Mouse (Mus musculus) midbrain, embryonic 12.5 days (tissue): Measurements from ENCODE around the gene Ankrd13b. TPM values are rescaled to one million over a fixed set of nuclear protein-coding genes. Genes with fewer than 3 reads are reported as not detected.
"Not testable (repeated sequence)": the region's sequence is repeated elsewhere in the genome, so short reads cannot be mapped to it uniquely, and the experiment has no call there.

Experiments used
- ATAC-seq: fragments of 200-750 bp; cut with Nextera tagmentation; 2 replicates; pipeline ENCODE4 v1.8.0; 2017; ENCODE audit warnings: low read depth, moderate TSS enrichment, moderate library complexity; ENCODE audit not compliant: low FRiP score
- H3K27ac ChIP-seq: fragments of 300-500 bp; sonication (generic); replicated peaks from 2 replicates; pipeline ENCODE4 v1.5.1; 2016; ENCODE audit warnings: mild to moderate bottlenecking
- H3K27me3 ChIP-seq: fragments of 300-500 bp; sonication (generic); 2 replicates; pipeline ENCODE4 v1.6.1; 2016; ENCODE audit warnings: mild to moderate bottlenecking
- H3K36me3 ChIP-seq: fragments of 300-500 bp; sonication (generic); 2 replicates; pipeline ENCODE4 v1.6.1; 2016
- H3K4me1 ChIP-seq: fragments of 300-500 bp; sonication (generic); 2 replicates; pipeline ENCODE4 v1.6.1; 2016
- H3K4me2 ChIP-seq: fragments of 300-500 bp; sonication (generic); replicated peaks from 2 replicates; pipeline ENCODE4 v1.6.1; 2016; ENCODE audit warnings: mild to moderate bottlenecking, moderate library complexity
- H3K4me3 ChIP-seq: fragments of 300-500 bp; sonication (generic); 2 replicates; pipeline ENCODE4 v1.5.1; 2016; ENCODE audit warnings: mild to moderate bottlenecking
- H3K9ac ChIP-seq: fragments of 300-500 bp; sonication (generic); replicated peaks from 2 replicates; pipeline ENCODE4 v1.6.1; 2016; ENCODE audit warnings: mild to moderate bottlenecking, moderate library complexity
- H3K9me3 ChIP-seq: fragments of 300-500 bp; sonication (generic); 2 replicates; pipeline ENCODE4 v1.6.1; 2016; ENCODE audit warnings: mild to moderate bottlenecking
- WGBS: fragments of 180-500 bp; shearing (Covaris S2); methylation state at CpG from one replicate; pipeline ENCODE4 v1.1.7; 2016; 5-methylcytosine and 5-hydroxymethylcytosine counted together
- polyA plus RNA-seq: library from polyadenylated mRNA; unstranded; fragments of >200 nt; fragmentation: Nextera tagmentation; extraction: Ambion mirVana; gene quantifications from 2 replicates; pipeline ENCODE4 v1.2.1, GENCODE M21; 2016

The Ankrd13b gene
- polyA plus RNA-seq: 22.3 and 26.1 TPM in 2 replicates

DNA sequence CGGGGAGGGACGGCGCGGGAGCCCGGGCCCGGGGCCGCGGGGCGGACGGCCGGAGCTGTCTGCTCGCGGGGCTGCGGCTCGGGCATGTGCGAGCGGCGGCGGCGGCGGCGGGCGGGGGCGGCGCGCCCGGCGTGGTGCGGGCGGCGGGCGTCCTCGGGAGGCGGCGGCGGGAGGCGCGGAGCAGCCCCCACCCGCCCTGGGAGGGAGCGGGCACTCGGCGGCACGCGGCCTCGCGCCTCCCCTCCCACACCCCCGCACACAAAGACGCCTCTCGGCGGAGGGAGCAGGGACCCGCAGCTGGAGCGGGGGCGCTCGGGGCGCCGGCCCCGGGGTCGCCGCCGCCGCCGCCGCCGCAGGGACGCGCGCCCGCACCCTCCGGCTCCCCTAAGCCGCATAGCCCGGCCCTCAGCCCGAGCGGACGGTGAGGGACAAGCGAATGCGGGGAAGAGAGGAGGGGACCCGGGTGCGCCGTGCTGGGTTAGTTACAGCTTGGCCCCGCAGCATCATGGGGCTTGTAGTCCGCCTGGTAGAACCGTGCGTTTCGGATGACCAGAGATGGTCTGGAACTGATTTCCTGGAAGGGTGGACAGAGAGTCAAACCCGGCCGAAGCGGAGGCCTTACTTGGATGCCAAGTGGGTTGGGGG is at the start of gene Ankrd13b:
TSS of gene Ankrd13b (minus strand) at position 88 of the 645 bp plus-strand sequence.
- no peaks in the 10 kb centered on the region for H3K27me3 ChIP-seq
- WGBS: under 1% methylated on average over 64 of the region's 87 CpGs
- H3K36me3 ChIP-seq: no peaks in the 10 kb centered on the region
- peaks cover 81% of the 10 kb centered on the region for H3K4me1 ChIP-seq
- ATAC-seq: peak; percentile 63
- no peaks in the 10 kb centered on the region for H3K9me3 ChIP-seq
- peak within 1 kb of the TSS; percentile 87 for H3K27ac ChIP-seq
- peak within 1 kb of the TSS; percentile 80 for H3K4me2 ChIP-seq
- H3K4me3 ChIP-seq: peak within 1 kb of the TSS; percentile 90
- peak within 1 kb of the TSS; percentile 93 for H3K9ac ChIP-seq

GRCm38 (mm10) chr11:77532202-77532846 is 42.8 kb upstream of the Ankrd13b start:
- Histone ChIP-seq H3K4me3 (no peak overlapping the region), H3K9me3 (no peaks in the 10 kb centered on the region), H3K36me3 (peaks cover 15% of the 10 kb centered on the region; the same call in 1 of the 2 replicates), H3K4me1 (no peaks in the 10 kb centered on the region), H3K27me3 (no peaks in the 10 kb centered on the region), H3K4me2 (no peak overlapping the region), H3K27ac (no peak overlapping the region), H3K9ac (no peak overlapping the region)
- WGBS: 95% methylated on average over 4 of the region's 4 CpGs
- ATAC-seq: no peak

DNA sequence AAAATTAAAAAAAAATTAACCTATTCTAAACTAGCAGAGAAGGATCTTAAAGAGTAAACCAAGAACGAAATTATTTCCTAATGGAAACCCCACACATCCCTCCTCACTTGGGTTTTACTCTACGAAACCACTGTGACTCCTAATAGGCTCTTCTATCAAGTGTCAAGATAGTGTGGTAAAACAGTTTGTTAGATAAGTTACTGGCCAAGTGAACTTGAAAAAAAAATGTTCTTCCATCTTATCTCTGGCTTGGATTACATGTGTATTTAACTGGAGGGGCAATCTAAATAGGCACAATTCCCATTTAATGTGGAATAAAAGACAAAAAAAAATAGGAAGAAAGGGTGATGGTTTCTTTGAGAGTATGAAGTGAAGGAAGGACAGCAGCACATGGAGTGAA is 41.4 kb upstream of the Ankrd13b start:
- H3K9ac ChIP-seq: no peak overlapping the region
- no peaks in the 10 kb centered on the region for H3K4me1 ChIP-seq
- WGBS: 96% methylated on average over 2 of the region's 2 CpGs
- no peak overlapping the region for H3K27ac ChIP-seq
- 0 out of 2 replicates have a peak, but pooled peaks cover 8% of the 10 kb centered on the region for H3K36me3 ChIP-seq
- H3K4me2 ChIP-seq: no peak overlapping the region
- no peaks in the 10 kb centered on the region for H3K9me3 ChIP-seq
- no peak overlapping the region for H3K4me3 ChIP-seq
- no peak for ATAC-seq
- no peaks in the 10 kb centered on the region for H3K27me3 ChIP-seq

- no peak for ATAC-seq
- H3K36me3 ChIP-seq: 0 out of 2 replicates have a peak, but pooled peaks cover 3% of the 10 kb centered on the region
- H3K9ac ChIP-seq: no peak overlapping the region
- H3K4me1 ChIP-seq: no peaks in the 10 kb centered on the region
- no peaks in the 10 kb centered on the region for H3K27me3 ChIP-seq
- H3K27ac ChIP-seq: no peak overlapping the region
- WGBS: 88% methylated on average over 3 of the region's 3 CpGs
- no peaks in the 10 kb centered on the region for H3K9me3 ChIP-seq
- H3K4me3 ChIP-seq: no peak overlapping the region
- H3K4me2 ChIP-seq: no peak overlapping the region
Measured at GRCm38 (mm10) chr11:77529644-77530043, 40.2 kb upstream of the Ankrd13b start.

DNA sequence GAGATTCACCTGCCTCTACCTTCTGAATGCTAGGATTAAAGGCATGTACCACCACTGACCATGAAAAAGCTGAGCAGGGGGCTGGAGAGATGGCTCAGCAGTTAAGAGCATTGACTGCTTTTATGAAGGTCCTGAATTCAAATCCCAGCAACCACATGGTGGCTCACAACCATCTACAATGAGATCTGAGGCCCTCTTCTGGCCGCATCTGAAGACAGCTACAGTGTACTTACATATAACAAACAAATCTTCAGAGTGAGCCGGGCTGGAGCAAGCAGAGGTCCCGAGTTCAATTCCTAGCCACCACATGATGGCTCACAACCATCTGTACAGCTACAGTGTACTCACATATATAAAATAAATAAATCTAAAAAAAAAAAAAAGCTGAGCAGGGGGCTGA is 38.9 kb upstream of the Ankrd13b start:
- ATAC-seq, H3K9ac ChIP-seq, H3K9me3 ChIP-seq, H3K27me3 ChIP-seq, H3K4me1 ChIP-seq, H3K4me3 ChIP-seq, H3K36me3 ChIP-seq, H3K4me2 ChIP-seq, H3K27ac ChIP-seq: not testable (repeated sequence)
- 89% methylated on average over 3 of the region's 3 CpGs for WGBS

DNA sequence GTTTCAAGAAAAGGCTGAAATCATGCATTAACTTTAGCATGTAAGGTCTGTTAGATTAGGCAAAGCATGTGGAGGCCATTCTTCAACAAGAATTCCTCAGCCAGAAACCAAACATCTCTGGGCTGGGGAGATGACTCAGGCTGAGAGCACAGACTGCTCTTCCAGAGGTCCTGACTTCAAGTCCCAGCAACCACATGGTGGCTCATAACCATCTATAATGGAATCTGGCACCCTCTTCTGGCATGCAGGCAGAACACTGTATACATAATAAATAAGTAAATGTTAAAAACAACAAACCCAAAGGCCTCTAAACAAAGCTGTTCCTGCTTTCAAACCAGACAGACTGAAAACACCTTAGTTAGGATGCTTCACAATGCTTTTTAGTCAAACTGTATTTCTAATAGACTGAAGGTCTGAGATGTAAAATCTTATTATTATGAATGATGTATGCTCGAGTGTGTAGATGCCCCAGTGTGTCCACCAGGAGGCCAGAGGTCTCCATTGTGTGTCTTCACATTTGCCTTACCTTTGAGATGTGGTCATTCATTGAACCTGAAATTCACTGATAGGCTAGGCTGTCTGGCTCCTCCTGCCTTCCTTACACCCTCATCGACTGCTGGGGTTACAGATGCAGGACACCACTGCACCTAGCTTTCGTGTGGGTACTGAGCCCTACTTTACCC is 36.5 kb upstream of the Ankrd13b start:
- Histone ChIP-seq H3K9me3 (no peaks in the 10 kb centered on the region), H3K4me1 (peaks cover 3% of the 10 kb centered on the region; the same call in 1 of the 2 replicates), H3K9ac (no peak overlapping the region), H3K4me3 (no peak overlapping the region), H3K27ac (no peak overlapping the region), H3K36me3 (no peaks in the 10 kb centered on the region), H3K27me3 (no peaks in the 10 kb centered on the region), H3K4me2 (no peak overlapping the region)
- WGBS: 85% methylated on average over 3 of the region's 3 CpGs
- ATAC-seq: no peak

DNA sequence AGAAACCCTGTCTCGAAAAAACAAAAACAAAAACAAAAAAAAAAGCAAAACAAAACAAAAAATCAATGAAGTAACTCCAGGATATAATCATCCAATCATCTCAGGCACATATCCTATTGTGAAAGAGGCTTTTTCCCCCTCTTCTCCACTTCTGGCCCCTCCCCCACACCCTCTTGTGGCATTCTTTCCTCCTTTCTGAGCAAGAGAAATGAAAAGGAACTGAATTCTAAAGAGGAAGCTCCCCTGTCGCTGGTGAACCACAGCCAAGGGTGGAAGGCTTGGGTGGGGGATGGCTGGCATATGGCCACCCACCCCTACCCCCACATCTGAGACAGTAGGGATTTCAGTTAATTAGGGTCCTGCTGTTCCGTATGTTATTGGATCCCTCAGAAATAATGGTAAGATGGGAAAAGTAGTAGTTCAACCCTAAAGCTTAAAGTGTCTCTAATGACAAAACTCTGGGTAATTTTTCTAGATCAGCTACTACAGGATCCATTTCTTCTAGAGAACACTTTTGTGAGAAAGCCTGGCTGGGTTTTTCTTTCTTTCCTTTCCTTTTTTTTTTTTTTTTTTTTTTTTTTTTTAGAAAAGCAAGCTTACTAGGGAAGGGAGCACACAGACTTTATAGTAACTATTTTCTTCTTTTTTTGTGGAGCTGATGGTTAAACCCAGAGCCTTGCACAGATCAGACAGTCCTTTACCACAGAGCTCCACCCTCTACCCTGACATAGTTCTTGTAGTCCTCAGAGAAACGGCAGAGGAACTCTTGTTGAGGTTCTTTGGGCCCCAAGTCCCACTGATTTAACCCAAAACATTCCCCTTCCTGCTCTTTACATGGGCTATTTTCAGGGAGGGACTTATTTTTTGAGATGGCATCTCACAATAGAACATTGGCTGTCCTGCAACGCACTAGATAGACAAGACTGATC is 31.4 kb upstream of the Ankrd13b start:
- no peak for ATAC-seq
- Histone ChIP-seq H3K9ac (no peak overlapping the region), H3K36me3 (no peaks in the 10 kb centered on the region), H3K9me3 (no peaks in the 10 kb centered on the region), H3K4me3 (no peak overlapping the region), H3K4me1 (peaks cover 24% of the 10 kb centered on the region), H3K27ac (no peak overlapping the region), H3K4me2 (no peak overlapping the region), H3K27me3 (peaks cover 25% of the 10 kb centered on the region)
- 49% methylated on average over 5 of the region's 5 CpGs for WGBS

DNA sequence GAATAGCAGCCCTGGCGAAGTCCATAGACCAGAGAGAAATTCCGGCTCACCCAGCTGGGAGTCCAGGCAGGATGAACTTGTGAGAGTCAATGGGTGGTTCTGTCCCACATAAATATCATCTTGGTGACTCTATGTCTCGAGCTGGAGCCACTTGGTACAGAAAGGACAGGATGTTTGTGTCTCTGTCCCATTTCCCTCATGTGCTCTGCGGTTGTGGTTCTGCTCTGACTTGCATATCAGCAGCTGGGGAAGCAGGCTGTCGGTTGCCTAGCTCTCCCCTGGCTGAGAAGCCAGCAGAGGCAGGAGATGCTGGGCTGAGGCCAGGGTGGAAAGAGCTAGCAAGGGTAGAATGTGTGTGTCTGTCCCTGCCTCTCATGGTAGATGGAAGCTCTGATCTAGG is 29.6 kb upstream of the Ankrd13b start, which contains the start of gene Gm10392:
TSS of gene Gm10392 (minus strand) at position 156 of the 400 bp plus-strand sequence.
- Histone ChIP-seq H3K27ac (0 out of 2 replicates have a peak within 1 kb of the TSS, but pooled peaks have one; percentile 6), H3K9ac (no peak within 1 kb of the TSS), H3K36me3 (no peaks in the 10 kb centered on the region), H3K4me1 (peaks cover 42% of the 10 kb centered on the region), H3K4me2 (no peak within 1 kb of the TSS), H3K27me3 (peaks cover 42% of the 10 kb centered on the region), H3K4me3 (no peak within 1 kb of the TSS), H3K9me3 (no peaks in the 10 kb centered on the region)
- 83% methylated on average over 5 of the region's 5 CpGs for WGBS
- no peak for ATAC-seq

DNA sequence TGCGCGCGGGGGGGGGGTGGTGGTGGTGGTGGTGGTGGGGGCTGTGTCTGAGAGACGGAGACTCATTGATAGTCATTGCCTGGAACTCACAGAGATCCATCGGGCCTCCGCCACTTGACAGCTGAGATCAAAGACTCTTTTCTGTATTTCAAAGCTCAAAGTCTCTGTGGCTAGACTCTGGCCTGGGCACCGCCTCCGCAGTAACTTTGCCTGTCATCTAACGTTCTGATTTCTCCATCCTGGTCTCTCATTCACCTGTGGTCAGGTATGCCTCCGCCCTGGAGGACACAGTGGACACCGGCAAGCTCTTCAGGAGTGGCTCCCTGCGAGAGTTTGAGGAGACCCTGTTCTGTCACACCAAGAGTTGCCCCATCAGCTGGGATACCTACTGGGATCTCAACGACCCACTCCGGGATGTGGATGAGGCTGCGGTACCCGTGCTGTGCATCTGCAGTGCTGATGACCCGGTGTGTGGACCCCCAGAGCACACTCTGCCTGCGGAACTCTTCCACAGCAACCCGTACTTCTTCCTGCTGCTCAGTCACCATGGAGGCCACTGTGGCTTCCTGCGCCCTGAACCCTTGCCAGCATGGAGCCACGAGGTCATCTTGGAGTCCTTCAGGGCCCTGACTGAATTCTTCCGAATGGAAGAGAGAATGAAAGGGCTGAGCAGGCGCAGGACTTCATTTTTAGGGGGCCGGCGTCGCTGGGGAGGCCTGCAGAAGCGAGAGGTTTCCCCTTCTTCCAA is 28.7 kb upstream of the Ankrd13b start:
- no peaks in the 10 kb centered on the region for H3K36me3 ChIP-seq
- no peak overlapping the region for H3K27ac ChIP-seq
- whole genome bisulfite sequencing: 80% methylated on average over 27 of the region's 27 CpGs
- H3K27me3 ChIP-seq: peaks cover 49% of the 10 kb centered on the region
- no peaks in the 10 kb centered on the region for H3K9me3 ChIP-seq
- no peak overlapping the region for H3K4me2 ChIP-seq
- no peak for ATAC-seq
- H3K9ac ChIP-seq: no peak overlapping the region
- peaks cover 49% of the 10 kb centered on the region for H3K4me1 ChIP-seq
- H3K4me3 ChIP-seq: no peak overlapping the region

- no peak for ATAC-seq
- H3K27ac ChIP-seq: no peak overlapping the region
- H3K9ac ChIP-seq: no peak overlapping the region
- WGBS: 57% methylated on average over 5 of the region's 5 CpGs
- H3K4me2 ChIP-seq: no peak overlapping the region
- H3K9me3 ChIP-seq: no peaks in the 10 kb centered on the region
- H3K4me1 ChIP-seq: peaks cover 56% of the 10 kb centered on the region
- H3K36me3 ChIP-seq: no peaks in the 10 kb centered on the region
- H3K4me3 ChIP-seq: no peak overlapping the region
- H3K27me3 ChIP-seq: peaks cover 53% of the 10 kb centered on the region
Measured at GRCm38 (mm10) chr11:77516553-77517425, 27.3 kb upstream of the Ankrd13b start.
